Mouse (Mus musculus) heart, embryonic 16.5 days (tissue): ENCODE measurements around the gene Uvrag. TPM values are rescaled to one million over a fixed set of nuclear protein-coding genes. Genes with fewer than 3 reads are reported as not detected.
A peak's percentile ranks its signal among the peaks of the same experiment; 100 is the strongest.
"Not testable (repeated sequence)": the region's sequence is repeated elsewhere in the genome, so short reads cannot be mapped to it uniquely, and the experiment has no call there.

Experiments used
- ATAC-seq: fragments of 200-750 bp; cut with Nextera tagmentation; replicated peaks from 2 replicates; pipeline ENCODE4 v1.8.0; 2017; ENCODE audit warnings: moderate number of reproducible peaks; ENCODE audit not compliant: insufficient read depth, low FRiP score; ENCODE audit errors: extremely low read depth
- H3K27ac ChIP-seq: fragments of 300-500 bp; sonication (generic); 2 replicates; pipeline ENCODE4 v1.5.1; 2014; ENCODE audit warnings: mild to moderate bottlenecking, low read length, control low read depth, moderate library complexity
- H3K27me3 ChIP-seq: fragments of 300-500 bp; sonication (generic); 2 replicates; pipeline ENCODE4 v1.6.1; 2014; ENCODE audit warnings: low read length, mixed read lengths; ENCODE audit not compliant: control insufficient read depth, insufficient read depth
- H3K36me3 ChIP-seq: fragments of 300-500 bp; sonication (generic); 2 replicates; pipeline ENCODE4 v1.6.1; 2014; ENCODE audit not compliant: control insufficient read depth, insufficient read depth
- H3K4me1 ChIP-seq: fragments of 300-500 bp; sonication (generic); 2 replicates; pipeline ENCODE4 v1.6.1; 2014; ENCODE audit warnings: low read length, mixed read lengths; ENCODE audit not compliant: control insufficient read depth, insufficient read depth
- H3K4me2 ChIP-seq: fragments of 300-500 bp; sonication (generic); 2 replicates; pipeline ENCODE4 v1.6.1; 2014; ENCODE audit warnings: low read depth, mild to moderate bottlenecking, control low read depth, low read length
- H3K4me3 ChIP-seq: fragments of 300-500 bp; sonication (generic); 2 replicates; pipeline ENCODE4 v1.5.1; 2014; ENCODE audit warnings: mild to moderate bottlenecking, control low read depth, low read length
- H3K9ac ChIP-seq: fragments of 300-500 bp; sonication (generic); 2 replicates; pipeline ENCODE4 v1.6.1; 2014; ENCODE audit warnings: low read length, control low read depth
- H3K9me3 ChIP-seq: fragments of 300-500 bp; sonication (generic); replicated peaks from 2 replicates; pipeline ENCODE4 v1.6.1; 2016; ENCODE audit warnings: low read length; ENCODE audit not compliant: control insufficient read depth
- WGBS: fragments of 180-500 bp; shearing (Covaris S2); extraction: QIAGEN DNeasy Blood & Tissue Kit; methylation state at CpG from one replicate; pipeline ENCODE4 v1.1.7; 2014; 5-methylcytosine and 5-hydroxymethylcytosine counted together
- polyA plus RNA-seq: library from polyadenylated mRNA; unstranded; fragments of >200 nt; fragmentation: Nextera tagmentation; extraction: Ambion mirVana; gene quantifications from 2 replicates; pipeline ENCODE4 v1.2.1, GENCODE M21; 2015

Gene Uvrag
- polyA plus RNA-seq, 1 experiment from 2014 or later = 16.3 TPM

- Histone ChIP-seq H3K9me3 (no peaks in the 10 kb centered on the region), H3K36me3 (peaks cover 1% of the 10 kb centered on the region; the same call in 1 of the 2 replicates), H3K27me3 (no peaks in the 10 kb centered on the region), H3K27ac (no peak overlapping the region), H3K4me3 (no peak overlapping the region), H3K9ac (no peak overlapping the region), H3K4me1 (no peaks in the 10 kb centered on the region), H3K4me2 (no peak overlapping the region)
- no peak for ATAC-seq
- 67% methylated on average over 4 of the region's 4 CpGs for WGBS
Measured at GRCm38 (mm10) chr7:98974590-98974989, 166.4 kb downstream of the Uvrag start.

GRCm38 (mm10) chr7:98970721-98971120, 170.2 kb downstream of the Uvrag start:
- no peaks in the 10 kb centered on the region for H3K27me3 ChIP-seq
- H3K9ac ChIP-seq = no peak overlapping the region
- WGBS = 64% methylated on average over 5 of the region's 5 CpGs
- peaks cover 3% of the 10 kb centered on the region; the same call in 1 of the 2 replicates for H3K9me3 ChIP-seq
- no peak overlapping the region for H3K4me2 ChIP-seq
- no peak for ATAC-seq
- no peak overlapping the region for H3K27ac ChIP-seq
- H3K4me1 ChIP-seq = peaks cover 12% of the 10 kb centered on the region
- H3K36me3 ChIP-seq = peaks cover 7% of the 10 kb centered on the region; the same call in 1 of the 2 replicates
- no peak overlapping the region for H3K4me3 ChIP-seq

- 82% methylated on average over 8 of the region's 8 CpGs for WGBS
- H3K27me3 ChIP-seq = no peaks in the 10 kb centered on the region
- H3K9ac ChIP-seq = no peak overlapping the region
- no peak overlapping the region for H3K4me2 ChIP-seq
- no peak for ATAC-seq
- peaks cover 3% of the 10 kb centered on the region; the same call in 1 of the 2 replicates for H3K9me3 ChIP-seq
- H3K4me1 ChIP-seq = peaks cover 12% of the 10 kb centered on the region
- peaks cover 7% of the 10 kb centered on the region; the same call in 1 of the 2 replicates for H3K36me3 ChIP-seq
- H3K27ac ChIP-seq = no peak overlapping the region
- no peak overlapping the region for H3K4me3 ChIP-seq
Measured at GRCm38 (mm10) chr7:98968741-98969395, 172.1 kb downstream of the Uvrag start.

GRCm38 (mm10) chr7:98968082-98968674, 172.8 kb downstream of the Uvrag start:
- peaks cover 3% of the 10 kb centered on the region; the same call in 1 of the 2 replicates for H3K9me3 ChIP-seq
- peak overlapping the region; percentile 14 for H3K4me3 ChIP-seq
- H3K27ac ChIP-seq = no peak overlapping the region; the same call in 1 of the 2 replicates
- H3K4me2 ChIP-seq = peak overlapping the region; percentile 55
- no peak for ATAC-seq
- peak overlapping the region; percentile 43; the same call in 1 of the 2 replicates for H3K9ac ChIP-seq
- 29% methylated on average over 16 of the region's 16 CpGs for WGBS
- peaks cover 7% of the 10 kb centered on the region; the same call in 1 of the 2 replicates for H3K36me3 ChIP-seq
- H3K27me3 ChIP-seq = no peaks in the 10 kb centered on the region
- peaks cover 12% of the 10 kb centered on the region for H3K4me1 ChIP-seq

GRCm38 (mm10) chr7:98967672-98968071, 173.3 kb downstream of the Uvrag start:
- peaks cover 16% of the 10 kb centered on the region for H3K4me1 ChIP-seq
- peak overlapping the region; percentile 14; the same call in 1 of the 2 replicates for H3K4me3 ChIP-seq
- H3K4me2 ChIP-seq = peak overlapping the region; percentile 55
- peaks cover 7% of the 10 kb centered on the region; the same call in 1 of the 2 replicates for H3K36me3 ChIP-seq
- H3K27me3 ChIP-seq = no peaks in the 10 kb centered on the region
- ATAC-seq = no peak
- WGBS = 39% methylated on average over 7 of the region's 7 CpGs
- peaks cover 3% of the 10 kb centered on the region; the same call in 1 of the 2 replicates for H3K9me3 ChIP-seq
- no peak overlapping the region for H3K9ac ChIP-seq
- H3K27ac ChIP-seq = no peak overlapping the region

GRCm38 (mm10) chr7:98963581-98963980, 177.4 kb downstream of the Uvrag start:
- H3K27me3 ChIP-seq, H3K4me2 ChIP-seq, H3K4me3 ChIP-seq, H3K36me3 ChIP-seq, H3K27ac ChIP-seq, ATAC-seq, H3K9ac ChIP-seq, H3K9me3 ChIP-seq: not testable (repeated sequence)
- 91% methylated on average over 13 of the region's 13 CpGs for WGBS
- peaks cover 19% of the 10 kb centered on the region for H3K4me1 ChIP-seq

- ATAC-seq = peak; percentile 69
Measured at GRCm38 (mm10) chr7:98962547-98963311, 178.2 kb downstream of the Uvrag start.

GRCm38 (mm10) chr7:98962074-98962473, 178.9 kb downstream of the Uvrag start:
- Histone ChIP-seq H3K9me3 (no peaks in the 10 kb centered on the region), H3K4me1 (peaks cover 9% of the 10 kb centered on the region), H3K27ac (no peak overlapping the region), H3K4me3 (no peak overlapping the region), H3K4me2 (no peak overlapping the region), H3K36me3 (no peaks in the 10 kb centered on the region), H3K27me3 (no peaks in the 10 kb centered on the region), H3K9ac (no peak overlapping the region)
- WGBS = 87% methylated on average over 11 of the region's 11 CpGs
- no peak for ATAC-seq

More at GRCm38 (mm10) chr7:98962547-98963311, 178.2 kb downstream of the Uvrag start:
- H3K4me1 ChIP-seq = peaks cover 15% of the 10 kb centered on the region
- H3K9me3 ChIP-seq = no peaks in the 10 kb centered on the region
- no peak overlapping the region for H3K4me3 ChIP-seq
- H3K27me3 ChIP-seq = no peaks in the 10 kb centered on the region
- no peak overlapping the region for H3K9ac ChIP-seq
- no peak overlapping the region for H3K4me2 ChIP-seq
- WGBS = 22% methylated on average over 13 of the region's 13 CpGs
- no peaks in the 10 kb centered on the region for H3K36me3 ChIP-seq
- H3K27ac ChIP-seq = no peak overlapping the region; the same call in 1 of the 2 replicates
